ENCODE assay signal across 12 mouse cellular contexts in genomic region chr6:7856682-7857290, GRCm38 (mm10). TPM values are rescaled to one million over a fixed set of nuclear protein-coding genes. Genes with fewer than 3 reads are reported as not detected.
A peak's percentile ranks its signal among the peaks of the same experiment; 100 is the strongest.
DNase-seq lines count a peak whose midpoint lies in the region; TF ChIP-seq lines count a peak whose summit lies in the region.
"Had no signal": no experiment of that assay in that cellular context is flagged by ENCODE, and none has a peak within 500 bp of the region (broad histone marks: within the 10 kb centered on the region; RNA-seq: fewer than 3 reads in every experiment).

No protein-coding gene starts in this region.

- peak; percentile 85 for DNase-seq in heart, adult 11 months
- no peak for DNase-seq in heart, adult 9 months (ENCODE audit: low spot score in 2 of 2)
- DNase-seq in lung, adult 2 months, result peak; percentile 41
- DNase-seq in spleen, postnatal 36 days (ENCODE audit: low spot score in 2 of 2), result peak; percentile 41 to 42
- no peak for DNase-seq in left cerebral cortex, adult 18-20 months (ENCODE audit: low spot score in 2 of 2)
- no peak for DNase-seq in cerebellum, postnatal 14 days
- no peak for DNase-seq in adrenal gland, postnatal 4 days (ENCODE audit: low spot score in 2 of 2)
- DNase-seq: retina, postnatal 1 day had no signal

- peaks cover 1% of the 10 kb centered on the region; the same call in 1 of the 2 replicates for H3K4me1 ChIP-seq in bone marrow, adult 2 months (ENCODE audit: control insufficient read depth, insufficient read depth, low read length)
- H3K4me1 ChIP-seq in lung, adult 2 months (ENCODE audit: control insufficient read depth, insufficient read depth, low read length), result peaks cover 11% of the 10 kb centered on the region
- H3K4me1 ChIP-seq: midbrain, embryonic 12.5 days had no signal

- 48% methylated on average over 5 of the region's 5 CpGs for WGBS in bone marrow, adult 2 months
- WGBS in lung, adult 2 months, result 50% methylated on average over 5 of the region's 5 CpGs

- H3K27ac ChIP-seq in bone marrow, adult 2 months (ENCODE audit: control insufficient read depth, insufficient read depth, low read depth, low read length, poor library complexity), result no peak overlapping the region
- H3K27ac ChIP-seq: embryonic facial prominence, embryonic 13.5 days; heart, embryonic 13.5 days; midbrain, embryonic 12.5 days had no signal

- peak; percentile 60; the same call in 1 of the 2 replicates for TF ChIP-seq CTCF in bone marrow, adult 2 months (IDR thresholded peaks at IDR 0.05; ENCODE audit: control insufficient read depth, insufficient read depth, low read length)
- TF ChIP-seq CTCF in lung, adult 2 months (IDR thresholded peaks at IDR 0.05; ENCODE audit: insufficient read depth, low read length), result peak; percentile 60

- TF ChIP-seq POLR2A in bone marrow, adult 2 months (IDR thresholded peaks at IDR 0.05; ENCODE audit: borderline replicate concordance, control insufficient read depth, low read depth, low read length), result no peak
- TF ChIP-seq POLR2A in lung, adult 2 months (IDR thresholded peaks at IDR 0.05; ENCODE audit: borderline replicate concordance, extremely low read depth, low read depth, low read length), result no peak

- H3K4me3 ChIP-seq in bone marrow, adult 2 months (replicated peaks; ENCODE audit: control insufficient read depth, low read depth, low read length), result no peak overlapping the region
- no peak overlapping the region for H3K4me3 ChIP-seq in lung, adult 2 months (replicated peaks; ENCODE audit: extremely low read depth, low read depth, low read length)
- H3K4me3 ChIP-seq: embryonic facial prominence, embryonic 13.5 days; heart, embryonic 13.5 days; midbrain, embryonic 12.5 days had no signal

RNA-seq across cellular contexts. Expression of gene C1galt1, which starts 12.1 kb away (rescaled TPM):
- 9.7 and 11.1 TPM in 2 replicates for polyA plus RNA-seq in bone marrow, adult 2 months (2011; ENCODE audit: insufficient read depth, insufficient read length, low replicate concordance, missing spikeins)
- 3.8 and 5.6 TPM in 2 replicates for polyA plus RNA-seq in lung, adult 2 months (2012; rRNA removed)
- 10 to 100 TPM; 10.8 to 13.3 TPM for total RNA-seq in left cerebral cortex, adult 18-20 months (2021)
- total RNA-seq in adrenal gland, postnatal 4 days (2021), result 10 to 100 TPM; 22.3 to 24.6 TPM

Comparison
In these comparisons a context has a peak if more than half of its experiments do, and no peak if none do; other contexts are left out.
1. DNase-seq: peak in heart, adult 11 months (single experiment), lung, adult 2 months (single experiment) and spleen, postnatal 36 days (2 of 2); none in heart, adult 9 months (0 of 2), left cerebral cortex, adult 18-20 months (0 of 2), cerebellum, postnatal 14 days (0 of 2) and adrenal gland, postnatal 4 days (0 of 2).